Mouse (Mus musculus): ENCODE data around the gene Serpinb6a.

DNA sequence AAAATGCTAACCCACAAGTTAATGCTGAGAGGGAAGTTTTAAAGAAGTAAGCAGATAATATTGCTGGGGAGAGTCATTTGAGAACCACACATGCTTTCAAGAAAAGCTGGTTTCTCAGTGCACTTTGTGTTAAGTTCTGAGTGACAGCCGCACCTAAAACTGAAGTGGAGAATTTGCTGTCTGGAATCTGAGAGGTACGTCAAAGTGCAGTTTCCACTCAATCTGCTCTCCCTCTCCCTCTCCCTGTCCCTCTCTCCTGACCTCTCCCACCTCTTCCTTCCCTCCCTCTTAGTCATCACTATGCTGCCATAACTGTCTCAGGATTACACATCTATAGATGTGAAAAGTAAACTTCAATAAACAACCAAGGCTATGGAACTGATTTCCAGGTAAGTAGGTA lies 19.4 kb upstream of the Serpinb6a start:
- TF ChIP-seq CTCF (IDR thresholded peaks at IDR 0.05; ENCODE audit: borderline replicate concordance, insufficient read depth, low read length) = no peak
- no peak for TF ChIP-seq POLR2A (IDR thresholded peaks at IDR 0.05; ENCODE audit: low read depth, low read length)

Measured in embryonic fibroblast, embryonic 13.5 days (primary cell).